Mouse (Mus musculus) mouse embryonic stem cell (cell line): Measurements from ENCODE around the gene Zdhhc12.

Source experiments
- in situ Hi-C, 2 experiments: fragments of 300-500 bp; cut with MboI; formaldehyde crosslinking; loops; 1 replicate in 1 of 2; 3 replicates in 1 of 2; pipeline ENCODE4 v1.14.3; 2019 to 2020; ENCODE audit warnings: low sequenced_read_pairs in 2 of 2, low pct_unique_long_range_greater_than_20kb in 1 of 2, mixed read lengths in 1 of 2; ENCODE audit not compliant: unreplicated experiment in 1 of 2

Gene Zdhhc12

GRCm38 (mm10) chr2:30108260-30108659 lies 14.8 kb upstream of the Zdhhc12 start:
- in situ Hi-C loops: loop anchor here (5.0 kb wide), 2 partner anchors 49 to 54 kb away; no protein-coding TSS in a partner anchor

GRCm38 (mm10) chr2:30107646-30108045 lies 14.2 kb upstream of the Zdhhc12 start:
- in situ Hi-C loops: loop anchor here (5.0 kb wide), 2 partner anchors 50 to 55 kb away; no protein-coding TSS in a partner anchor

- in situ Hi-C loops: loop anchor here (5.0 kb wide), 2 partner anchors 51 to 56 kb away; no protein-coding TSS in a partner anchor
Observed at GRCm38 (mm10) chr2:30106364-30106763, 12.9 kb upstream of the Zdhhc12 start.

GRCm38 (mm10) chr2:30100214-30100613 lies 6.8 kb upstream of the Zdhhc12 start:
- in situ Hi-C loops: no loop called here

GRCm38 (mm10) chr2:30095882-30096527 lies 2.6 kb upstream of the Zdhhc12 start:
- in situ Hi-C loops: no loop called here

- in situ Hi-C loops: no loop called here
Observed at GRCm38 (mm10) chr2:30094208-30094588, 750 bp upstream of the Zdhhc12 start.

DNA sequence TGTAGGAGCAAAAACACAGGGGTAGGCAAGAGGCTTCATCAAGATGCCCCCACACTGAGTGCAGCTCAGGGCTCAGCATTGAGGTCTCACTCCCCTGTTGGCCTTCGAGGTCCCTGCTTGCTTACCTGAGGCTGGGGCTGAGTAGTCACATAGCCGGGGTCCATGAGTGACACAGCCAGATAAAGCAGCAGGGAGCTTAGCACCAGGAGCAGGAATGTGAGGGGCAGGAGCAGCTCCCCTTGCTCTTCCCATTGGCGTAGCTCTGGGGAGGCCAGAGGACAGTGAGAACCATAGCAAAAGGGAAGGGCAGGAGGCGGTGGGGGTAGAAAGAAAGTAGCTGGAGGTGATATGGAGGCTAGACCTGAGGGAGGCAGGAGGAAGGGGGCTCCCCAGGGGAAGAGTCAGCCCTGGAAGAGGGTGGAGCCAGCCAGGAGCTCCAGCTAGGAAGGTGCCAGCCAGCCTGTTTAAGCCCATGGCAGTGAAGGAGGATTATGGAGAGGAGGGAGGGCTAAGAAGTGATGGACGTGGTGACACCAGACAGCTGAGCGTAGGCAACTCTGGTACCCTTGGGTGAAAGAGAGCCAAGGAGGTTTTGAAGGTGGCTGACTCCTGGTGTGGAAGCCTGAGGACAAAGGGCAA lies 1.0 kb downstream of the Zdhhc12 start:
- in situ Hi-C loops: no loop called here

DNA sequence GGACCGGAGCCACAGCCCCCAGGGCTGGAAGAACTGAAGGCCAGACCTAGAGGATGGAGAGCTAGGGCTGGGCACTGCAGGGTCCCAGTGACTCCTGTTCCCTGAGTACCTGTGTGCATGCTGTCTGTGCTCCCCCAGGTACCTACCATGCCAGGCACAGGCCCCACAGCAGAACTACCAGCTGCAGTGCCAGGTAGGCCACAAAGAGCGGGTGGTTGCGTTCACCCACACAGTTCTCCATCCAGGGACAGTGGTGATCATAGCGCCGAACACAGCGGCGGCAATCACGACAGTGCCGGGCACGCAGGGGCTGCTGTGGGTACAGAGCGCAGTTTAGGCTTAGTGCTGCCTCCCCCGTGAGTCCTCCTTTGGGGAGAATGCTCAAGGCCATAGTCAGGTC lies 1.9 kb downstream of the Zdhhc12 start:
- in situ Hi-C loops: no loop called here

DNA sequence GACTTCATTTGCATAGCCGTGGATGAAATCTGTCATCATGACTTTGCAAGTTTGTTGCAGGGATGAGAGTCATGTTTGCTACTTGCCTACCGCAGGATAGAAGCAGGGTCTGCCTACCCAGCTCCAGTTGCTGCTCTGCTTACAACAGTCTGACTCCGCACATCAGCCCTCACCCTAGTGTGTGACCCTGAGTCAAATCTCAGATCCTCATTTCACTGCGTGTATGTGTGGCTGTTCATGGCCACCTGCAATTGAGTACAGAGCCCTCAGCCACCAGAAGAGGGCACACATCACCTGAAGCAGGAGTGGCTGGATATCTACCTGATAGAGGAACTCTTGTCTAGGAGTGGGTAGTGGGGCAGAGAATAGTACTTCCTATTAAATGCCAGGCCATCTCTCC lies 6.1 kb downstream of the Zdhhc12 start:
- in situ Hi-C loops: no loop called here

DNA sequence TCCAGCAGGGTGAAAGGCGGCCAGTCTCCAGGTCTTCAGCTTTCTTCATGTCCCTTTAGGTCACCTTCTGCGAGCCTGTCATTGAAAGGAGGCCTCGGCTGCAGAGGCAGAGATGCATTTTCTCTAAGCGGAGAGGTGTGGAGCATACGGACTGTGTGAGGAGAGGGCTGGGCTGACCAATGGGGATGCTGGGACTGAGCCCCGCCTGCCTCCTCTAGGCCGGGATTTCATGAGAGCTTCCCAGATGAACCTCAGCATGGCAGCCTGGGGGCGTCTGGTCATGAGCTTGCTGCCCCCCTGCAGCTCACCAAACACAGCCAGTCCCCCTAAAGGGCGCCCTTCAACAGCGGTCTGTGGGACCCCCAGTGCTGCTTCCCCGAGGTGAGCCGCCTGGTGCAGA lies 8.8 kb downstream of the Zdhhc12 start:
- in situ Hi-C loops: no loop called here

- in situ Hi-C loops: no loop called here
Observed at GRCm38 (mm10) chr2:30084113-30084512, 9.3 kb downstream of the Zdhhc12 start.

GRCm38 (mm10) chr2:30080181-30080800 lies 13.2 kb downstream of the Zdhhc12 start:
- in situ Hi-C loops: no loop called here

DNA sequence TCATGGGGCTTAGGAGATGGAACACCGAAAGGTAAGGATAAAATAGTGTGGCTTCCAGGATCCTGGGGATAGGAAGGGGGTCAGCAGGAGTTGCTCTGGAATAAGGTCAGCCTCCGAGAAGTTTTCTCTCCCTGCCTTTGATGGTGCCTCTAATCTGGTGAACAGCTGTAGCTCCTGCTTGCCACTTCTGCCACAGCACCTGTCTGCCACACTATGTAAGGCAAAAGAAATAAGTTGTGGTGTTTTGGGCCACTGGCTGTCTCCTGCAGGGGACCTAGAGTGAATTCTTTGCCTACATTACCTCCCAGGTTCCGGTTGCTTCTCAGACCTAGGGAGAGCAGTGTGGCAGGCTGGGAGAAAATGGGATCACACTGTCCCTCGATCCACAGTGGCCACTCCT lies 14.7 kb downstream of the Zdhhc12 start:
- in situ Hi-C loops: no loop called here

DNA sequence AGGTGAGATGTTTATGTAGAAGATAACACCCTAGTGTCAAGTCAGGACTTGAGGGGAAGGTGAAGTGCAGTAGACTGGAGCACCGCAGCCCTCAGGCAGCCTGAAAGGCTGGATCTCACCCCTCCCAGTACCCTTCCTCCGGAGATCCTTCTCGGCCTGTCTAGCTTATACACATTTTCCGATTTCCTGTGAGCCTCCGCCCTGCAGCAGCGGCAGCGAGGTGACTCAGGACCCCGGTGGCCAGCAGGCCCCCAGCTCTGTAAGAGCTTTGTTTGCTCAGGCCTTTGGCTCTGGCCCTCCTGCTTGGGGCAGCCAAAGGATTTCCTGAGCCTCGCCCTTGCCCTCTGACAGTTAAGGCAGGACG lies 15.1 kb downstream of the Zdhhc12 start:
- in situ Hi-C loops: no loop called here

DNA sequence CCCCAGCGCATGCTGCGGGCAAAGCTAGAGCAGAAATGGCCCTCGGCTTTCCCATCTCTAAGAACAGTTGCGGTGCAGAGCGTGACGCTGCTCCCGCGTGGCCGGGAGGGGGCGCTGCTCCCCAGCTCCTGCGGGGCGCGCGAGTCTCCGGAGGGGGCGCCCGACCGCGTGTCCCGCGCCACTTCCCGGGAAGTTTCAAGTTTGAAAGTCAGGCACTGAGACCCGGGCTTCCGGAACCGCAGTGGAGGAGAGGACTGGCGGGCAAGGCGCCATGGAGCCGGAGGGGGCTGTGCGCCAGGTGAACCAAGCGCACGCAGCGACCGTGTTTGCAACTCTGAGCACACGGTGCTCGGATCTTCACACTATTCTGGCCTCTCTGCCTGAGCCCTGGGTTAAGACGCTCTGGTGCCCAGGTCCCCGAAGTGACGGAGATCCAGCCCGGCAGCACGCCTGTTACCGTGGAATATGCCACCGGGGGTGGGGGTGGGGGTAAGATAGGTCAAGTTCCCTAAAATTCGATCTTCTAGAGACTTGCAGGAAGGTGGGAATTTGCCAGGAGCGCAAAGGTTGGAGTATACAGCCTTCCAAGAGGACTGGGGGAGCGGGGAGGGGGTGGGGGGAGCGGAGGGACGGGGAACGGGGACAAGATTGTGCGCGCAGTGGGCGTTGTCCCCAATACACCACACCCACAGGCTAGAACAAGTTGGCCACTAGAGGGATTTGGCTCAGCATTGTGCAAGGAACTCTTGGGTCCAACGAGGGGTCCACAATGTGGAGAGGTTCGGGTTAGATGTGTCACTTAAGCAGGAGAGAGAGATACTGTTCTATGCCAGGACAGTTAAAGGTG lies 15.7 kb downstream of the Zdhhc12 start, which contains the start of gene Pkn3:
Pkn3 (plus strand) TSS at position 183 of the 847 bp plus-strand sequence.
- in situ Hi-C loops: no loop called here

GRCm38 (mm10) chr2:30076959-30077358 lies 16.5 kb downstream of the Zdhhc12 start:
- in situ Hi-C loops: no loop called here

DNA sequence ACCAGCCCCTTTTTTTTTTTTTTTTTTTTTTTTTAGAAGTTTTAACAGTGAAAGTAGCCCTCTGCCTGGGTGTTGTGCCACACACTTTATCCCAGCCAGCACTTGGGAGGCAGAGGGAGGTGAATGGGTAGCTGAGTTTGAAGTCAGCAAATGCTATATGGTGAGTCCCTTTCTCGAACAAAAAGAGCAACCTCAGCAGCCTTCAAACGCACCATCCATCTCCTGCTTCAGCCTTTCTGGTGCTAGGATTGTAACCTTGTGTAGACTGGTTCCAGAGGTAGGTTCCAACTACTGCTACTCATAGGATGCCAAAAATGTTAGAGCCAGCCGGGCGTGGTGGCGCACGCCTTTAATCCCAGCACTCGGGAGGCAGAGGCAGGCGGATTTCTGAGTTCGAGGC lies 17.0 kb downstream of the Zdhhc12 start:
- in situ Hi-C loops: no loop called here

- in situ Hi-C loops: no loop called here
Observed at GRCm38 (mm10) chr2:30075625-30076024, 17.8 kb downstream of the Zdhhc12 start.

GRCm38 (mm10) chr2:30073285-30073684 lies 20.2 kb downstream of the Zdhhc12 start:
- in situ Hi-C loops: no loop called here
